Mouse (Mus musculus) adrenal gland, adult 8-10 months (tissue): ENCODE data around the gene Mia. TPM values are rescaled to one million over a fixed set of nuclear protein-coding genes. Genes with fewer than 3 reads are reported as not detected.

Source experiments
- DNase-seq: peaks from one replicate; pipeline ENCODE4 v3.0.0; 2022
- microRNA-seq, 2 experiments: library from miRNA; unstranded; fragments of <30 nt; microRNA quantifications; one replicate each; pipeline ENCODE4 v1.2.0; 2022
- total RNA-seq, 4 experiments: library from RNA; stranded (reverse); gene quantifications; 2 replicates each; pipeline ENCODE4 v1.2.4; 2022

Gene Mia
- total RNA-seq, 4 experiments from 2014 or later = 0.32 to 0.64 TPM; not detected in 2

DNA sequence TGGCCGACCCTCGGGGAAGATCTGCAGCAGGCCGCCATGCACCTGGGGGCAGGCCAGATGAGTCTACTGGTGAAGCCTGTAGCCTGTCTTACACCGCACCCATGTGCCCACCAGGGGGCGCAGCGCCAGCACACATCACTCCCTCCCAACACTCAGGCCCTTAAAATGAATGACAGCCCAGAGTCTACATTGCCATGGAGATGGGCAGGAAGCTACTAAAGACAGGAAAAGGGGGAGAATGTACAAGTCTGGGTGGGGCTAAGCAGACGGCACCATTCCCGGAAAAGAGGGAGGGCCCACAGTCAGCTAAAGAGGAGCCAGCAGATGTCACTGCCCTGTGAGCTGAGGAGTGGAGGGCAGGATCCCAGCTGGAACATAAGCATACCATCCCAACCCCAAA, 21.1 kb downstream of the Mia start:
- DNase-seq = peak; percentile 84

DNA sequence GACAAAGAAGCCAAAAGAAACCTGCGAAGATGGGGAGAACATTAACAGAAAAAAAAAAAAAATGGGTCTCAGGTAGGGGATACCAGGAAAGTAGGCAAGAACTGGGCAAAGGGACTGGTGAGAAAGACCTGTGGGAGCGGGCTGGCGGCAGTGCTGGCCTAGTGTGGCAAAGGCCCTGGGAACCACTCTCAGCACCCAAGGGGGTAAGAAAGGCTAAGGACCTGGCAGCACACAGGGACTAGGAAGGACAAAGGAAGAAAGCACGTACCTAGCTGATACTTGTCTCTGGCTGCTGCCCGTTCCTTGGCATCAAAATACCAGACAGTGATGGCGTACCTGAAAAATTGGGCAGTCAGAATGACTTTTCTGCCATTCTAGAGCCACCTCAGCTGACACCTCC, 21.7 kb downstream of the Mia start:
- DNase-seq = no peak

DNA sequence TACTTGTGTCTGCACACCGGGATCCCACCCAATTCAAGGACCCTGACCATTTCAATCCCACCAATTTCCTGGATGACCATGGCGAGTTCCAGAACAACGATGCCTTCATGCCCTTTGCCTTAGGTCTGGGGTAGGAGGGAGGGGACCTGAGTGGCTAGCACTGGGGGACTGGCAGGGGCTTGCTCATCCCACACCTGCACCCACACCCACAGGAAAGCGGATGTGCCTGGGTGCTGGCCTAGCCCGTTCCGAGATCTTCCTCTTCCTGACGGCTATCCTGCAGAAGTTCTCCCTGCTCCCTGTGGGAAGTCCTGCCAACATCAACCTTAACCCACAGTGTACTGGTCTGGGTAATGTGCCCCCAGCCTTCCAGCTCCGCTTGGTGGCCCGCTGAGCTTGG, 22.8 kb downstream of the Mia start:
- no peak for DNase-seq

DNA sequence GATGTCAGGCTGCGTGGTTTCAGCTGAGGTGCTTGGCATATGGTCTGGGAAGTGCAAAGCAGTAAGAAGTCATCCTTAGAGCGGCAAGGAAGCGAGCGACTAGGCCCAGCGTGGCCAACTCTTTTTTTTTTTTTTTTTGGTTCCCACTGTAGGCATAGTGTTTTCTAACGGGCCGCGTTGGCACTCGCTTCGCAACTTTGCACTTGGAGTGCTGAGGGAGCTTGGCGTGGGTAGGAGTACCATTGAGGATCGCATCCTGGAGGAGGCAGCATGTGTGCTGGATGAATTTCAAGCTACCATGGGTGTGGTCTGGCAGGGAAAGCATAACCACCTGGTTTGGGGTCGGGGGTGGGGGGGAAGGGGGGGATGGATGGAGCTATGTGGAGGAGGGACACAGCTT, 25.0 kb downstream of the Mia start:
- no peak for DNase-seq

DNA sequence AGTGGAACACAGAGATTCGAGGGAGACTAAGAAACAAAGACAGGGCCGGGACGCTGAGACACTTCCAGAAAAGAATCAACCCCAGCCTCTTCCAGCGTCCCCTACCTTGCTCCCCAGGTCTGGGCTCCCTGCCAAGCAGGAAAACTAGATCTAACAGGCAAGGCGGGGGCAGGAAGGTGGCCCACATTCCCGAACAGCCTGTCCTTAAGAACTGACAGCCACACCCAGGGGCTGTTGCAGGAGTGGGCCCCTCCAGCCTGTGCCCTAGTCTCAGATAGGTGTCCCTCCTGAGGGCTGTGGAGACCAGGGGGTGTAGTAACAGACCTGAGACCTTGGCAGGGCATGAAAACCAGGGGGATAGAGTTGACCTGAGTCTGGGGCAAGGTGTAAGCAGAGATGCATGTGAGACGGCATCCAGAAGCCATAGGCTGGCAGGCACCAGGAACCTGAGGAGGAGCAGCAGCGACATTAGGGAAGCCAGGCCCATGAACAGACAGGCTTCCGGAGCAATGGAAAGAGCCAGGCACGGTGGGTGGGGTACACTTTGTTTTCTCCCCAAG, 27.7 kb downstream of the Mia start, which contains the start of gene Cyp2t4:
Cyp2t4 (plus strand) TSS at position 510 of the 560 bp plus-strand sequence.
- DNase-seq = no peak

DNA sequence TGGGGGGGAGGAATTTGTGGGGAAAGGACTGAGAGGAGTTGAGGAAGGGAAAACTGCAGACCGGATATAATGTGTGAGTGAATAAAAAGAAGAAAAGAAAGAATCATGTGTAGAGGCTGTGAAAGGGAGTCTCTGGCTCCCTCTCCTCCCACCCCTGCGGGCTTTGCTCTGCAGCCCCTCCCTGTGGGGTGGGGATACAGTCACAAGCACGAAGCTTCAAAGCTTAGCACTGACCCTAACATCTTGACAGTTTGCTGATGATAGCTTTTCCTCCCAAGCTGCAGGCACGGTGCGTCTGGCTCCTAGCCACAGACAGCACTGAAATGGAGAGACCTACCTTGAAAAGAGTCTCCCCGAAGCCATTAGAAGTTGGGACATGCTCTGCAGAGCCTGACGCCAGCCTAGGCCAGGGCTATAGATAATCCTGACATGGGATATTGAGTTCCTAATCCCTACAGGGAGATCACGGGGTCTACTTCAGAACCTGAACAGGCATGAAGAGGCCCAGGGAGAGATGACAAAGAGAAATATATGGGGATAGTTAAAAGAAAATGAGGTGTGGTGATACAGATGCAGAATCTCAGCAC, 44.5 kb downstream of the Mia start:
- no peak for DNase-seq

DNA sequence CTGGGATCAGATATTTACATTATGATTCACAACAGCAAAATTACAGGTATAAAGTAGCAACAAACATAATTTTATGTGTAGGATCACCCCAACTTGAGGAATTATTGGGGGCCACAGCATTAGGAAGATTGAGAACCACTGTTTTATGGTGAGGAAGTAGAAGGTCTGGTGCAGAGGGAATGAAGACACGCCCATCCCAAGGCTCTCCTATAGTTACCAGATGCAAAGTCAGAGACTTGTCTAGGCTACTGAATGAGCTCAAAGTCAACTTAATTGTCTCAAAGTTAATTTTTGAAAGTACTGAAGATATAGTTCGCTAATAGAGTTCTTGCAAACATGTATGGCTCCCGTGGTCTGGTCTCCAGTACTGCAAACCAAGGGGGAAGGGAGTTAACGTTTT, 47.2 kb downstream of the Mia start:
- no peak for DNase-seq

DNA sequence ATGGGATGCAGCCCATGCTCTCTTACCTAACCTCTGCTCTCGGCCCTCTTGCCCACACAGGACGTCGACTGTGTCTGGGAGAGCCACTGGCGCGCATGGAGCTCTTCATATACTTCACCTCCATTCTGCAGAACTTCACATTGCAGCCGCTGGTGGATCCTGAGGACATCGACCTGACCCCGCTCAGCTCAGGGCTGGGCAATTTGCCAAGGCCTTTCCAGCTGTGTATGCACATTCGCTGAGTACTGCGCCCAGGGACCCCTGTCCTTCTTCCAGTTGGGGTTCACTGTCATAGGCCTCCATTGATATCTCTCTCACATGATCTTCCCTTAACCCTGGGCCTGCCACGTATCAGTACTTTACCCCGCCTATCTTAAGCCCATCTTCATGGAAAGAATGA, 47.8 kb downstream of the Mia start:
- DNase-seq = no peak

DNA sequence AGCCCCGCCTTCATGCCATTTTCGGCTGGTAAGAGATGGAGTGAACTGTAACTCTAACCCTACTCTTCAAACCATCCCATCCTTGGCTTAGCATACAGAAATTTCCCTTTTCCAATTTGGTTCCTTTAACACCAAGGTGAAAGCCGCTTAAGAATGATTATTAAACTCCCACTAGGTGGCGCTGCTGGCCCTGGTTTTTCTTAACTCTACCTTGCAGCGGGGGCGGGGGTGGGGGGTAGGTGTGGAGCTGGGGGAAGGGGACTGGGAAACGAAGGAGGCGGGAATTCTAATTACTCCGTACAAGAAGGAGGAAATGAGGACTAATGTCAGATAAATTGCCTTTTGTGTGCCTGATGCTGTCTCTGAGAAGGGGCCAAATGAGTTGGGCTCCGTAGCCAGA, 48.4 kb downstream of the Mia start:
- no peak for DNase-seq

DNA sequence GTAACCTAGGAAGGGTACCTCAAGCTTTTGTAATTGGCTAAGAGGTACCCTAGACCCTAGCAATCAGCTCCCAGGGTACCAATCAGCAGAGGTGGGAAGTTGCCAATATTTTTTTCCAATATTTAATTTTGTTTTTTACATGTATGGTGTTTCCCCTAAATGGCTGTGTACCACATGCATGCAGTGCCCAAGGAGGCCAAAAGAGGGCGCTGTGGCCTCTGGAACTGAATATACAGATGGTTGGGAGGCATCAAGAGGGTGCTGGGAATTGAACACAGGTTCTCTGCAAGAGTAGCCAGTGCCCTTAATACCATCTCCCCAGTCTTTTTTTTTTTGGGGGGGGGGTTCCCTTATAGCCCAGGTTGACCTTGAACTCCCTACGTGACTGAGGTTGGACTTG, 49.6 kb downstream of the Mia start:
- DNase-seq = no peak

DNA sequence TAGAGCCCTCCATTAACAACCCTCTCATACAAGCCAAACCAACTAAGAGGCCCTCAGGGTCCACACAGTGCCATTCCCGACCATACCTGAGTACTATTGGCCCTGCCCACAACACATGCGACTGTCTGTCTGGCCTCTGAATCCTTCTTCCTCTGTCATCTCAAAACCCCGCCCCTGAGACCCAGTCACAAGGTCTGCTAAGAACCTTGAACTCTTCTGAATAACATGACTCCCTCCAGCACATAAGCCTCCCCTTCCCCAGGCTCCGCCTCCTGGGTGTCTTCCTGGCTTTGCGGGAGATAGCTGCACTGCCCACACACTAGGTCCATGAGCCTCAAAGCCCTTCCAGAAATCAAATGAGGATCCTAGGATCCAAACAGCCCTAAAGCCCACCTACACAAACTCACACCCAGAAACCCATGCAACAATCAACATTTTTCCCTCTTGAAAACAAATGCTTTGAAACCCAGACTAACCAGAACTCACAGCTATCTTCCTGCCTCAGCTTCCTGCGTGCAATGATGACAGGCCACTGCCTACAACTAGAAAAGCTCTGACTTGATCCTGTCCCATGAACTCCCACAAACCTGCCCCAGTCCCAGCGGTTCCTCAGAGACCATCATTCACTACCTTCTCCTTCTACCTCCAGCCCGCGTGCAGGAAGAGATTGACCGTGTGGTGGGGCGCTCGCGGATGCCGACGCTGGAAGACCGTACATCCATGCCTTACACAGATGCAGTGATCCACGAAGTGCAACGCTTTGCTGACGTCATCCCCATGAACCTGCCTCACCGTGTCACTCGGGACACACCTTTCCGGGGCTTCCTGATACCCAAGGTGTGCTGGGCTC, 50.2 kb downstream of the Mia start:
- DNase-seq = no peak

DNA sequence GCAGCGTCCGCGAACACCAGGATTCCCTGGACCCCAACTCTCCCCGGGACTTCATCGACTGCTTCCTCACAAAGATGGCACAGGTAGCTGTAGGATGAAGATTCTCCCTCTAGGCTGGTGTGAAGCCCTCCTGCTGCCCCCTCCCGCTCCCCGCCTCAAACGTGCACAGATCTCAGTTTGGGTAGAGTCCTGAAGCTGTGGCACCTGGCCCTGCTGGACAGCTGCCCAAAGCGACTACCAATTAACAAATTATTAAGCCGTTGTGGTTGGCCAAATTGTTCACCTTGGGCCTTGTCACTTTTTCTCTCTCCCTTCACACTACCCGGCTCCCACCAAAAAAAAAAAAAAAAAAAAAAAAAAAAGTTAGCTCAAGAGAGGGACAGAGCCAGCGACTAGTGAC, 51.1 kb downstream of the Mia start:
- DNase-seq = no peak

Small RNA genes within 50 kb of the gene (microRNA-seq; reads per million reads assigned to microRNA genes)
- gene Mir1191 = 0 to 0.53 reads per million in 2 experiments
- 0 to 0.50 reads per million in 2 experiments for gene Mir3101

Other genes starting within 250 kb of the Mia start
- gene Cyp2a22, start 241.8 kb downstream of the Mia start, total RNA-seq = not detected
- 1 to 10 TPM in 2 of 4 experiments, under 1 TPM in 2; 0.12 to 2.1 (median 1.1) TPM for gene Cyp2a12, start 152.1 kb downstream of the Mia start, total RNA-seq
- 100 to 1,000 TPM in 2 of 4 experiments, 1 to 10 TPM in 2; 4.1 to 631 (median 184) TPM for gene Cyp2f2, start 61.2 kb downstream of the Mia start, total RNA-seq
- gene Cyp2t4, start 27.4 kb downstream of the Mia start, total RNA-seq = not detected
- gene Egln2, start 14.4 kb downstream of the Mia start, total RNA-seq = 100 to 1,000 TPM in 3 of 4 experiments, 10 to 100 TPM in 1; 98.6 to 118 (median 107) TPM
- 10 to 100 TPM; 60.6 to 88.0 (median 81.4) TPM for gene Rab4b, start 2.3 kb downstream of the Mia start, total RNA-seq
- gene Gm21983, start 71 bp downstream of the Mia start, total RNA-seq = not detected
- gene BC024978, start 14.6 kb upstream of the Mia start, total RNA-seq = 10 to 100 TPM; 24.7 to 29.3 (median 27.4) TPM
- 10 to 100 TPM; 77.5 to 97.0 (median 85.2) TPM for gene Snrpa, start 15.1 kb upstream of the Mia start, total RNA-seq
- gene Itpkc, start 47.5 kb upstream of the Mia start, total RNA-seq = 10 to 100 TPM; 15.5 to 17.2 (median 16.2) TPM
- 10 to 100 TPM; 42.5 to 85.7 (median 61.0) TPM for gene Coq8b, start 51.9 kb upstream of the Mia start, total RNA-seq
- 10 to 100 TPM in 3 of 4 experiments, 1 to 10 TPM in 1; 8.9 to 16.2 (median 14.1) TPM for gene Numbl, start 77.3 kb upstream of the Mia start, total RNA-seq
- 100 to 1,000 TPM in 3 of 4 experiments, 10 to 100 TPM in 1; 90.9 to 117 (median 108) TPM for gene Ltbp4, start 156.5 kb upstream of the Mia start, total RNA-seq
- 10 to 100 TPM; 19.4 to 41.1 (median 29.7) TPM for gene Shkbp1, start 174.9 kb upstream of the Mia start, total RNA-seq
- gene Gm20479, start 176.3 kb upstream of the Mia start, total RNA-seq = 1 to 10 TPM in 1 of 4 experiments, not detected in 3; 4.0 TPM